Mouse (Mus musculus): ENCODE data around the gene Lyrm4.

DNA sequence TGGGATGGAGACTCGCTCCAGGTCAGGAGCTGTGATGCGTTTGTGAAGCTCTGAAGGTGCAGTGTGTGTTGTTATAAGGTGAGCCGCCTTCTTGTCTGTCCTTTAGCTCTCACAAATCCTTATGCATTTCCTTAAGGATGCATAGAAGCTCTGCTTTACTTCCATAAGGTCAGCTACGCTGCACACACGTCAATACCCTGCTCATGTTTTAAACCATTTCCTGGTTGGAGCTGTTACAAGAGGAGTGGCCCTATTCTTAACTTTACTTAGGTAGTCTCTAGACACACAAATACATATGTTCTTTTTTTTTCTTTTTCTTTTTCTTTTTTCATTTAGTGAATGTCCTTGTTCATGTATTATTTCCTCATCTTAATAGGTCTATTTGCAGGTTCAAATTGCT is 22.4 kb upstream of the Lyrm4 start:
- TF ChIP-seq POLR2A (IDR thresholded peaks at IDR 0.05; ENCODE audit: borderline replicate concordance, extremely low read depth, insufficient read depth, insufficient read length, poor library complexity, severe bottlenecking), result no peak
- TF ChIP-seq CTCF (IDR thresholded peaks at IDR 0.05; ENCODE audit: borderline replicate concordance, extremely low read depth, insufficient read depth, insufficient read length), result no peak

All from brain, embryonic 14.5 days (tissue).